Mouse (Mus musculus): ENCODE measurements around the gene Slc25a19.

Slc25a19 gene

GRCm38 (mm10) chr11:115618732-115619516 lies 9.2 kb downstream of the Slc25a19 start:
- no peak for DNase-seq (ENCODE audit: low spot score)

GRCm38 (mm10) chr11:115618001-115618400 lies 10.1 kb downstream of the Slc25a19 start:
- no peak for DNase-seq (ENCODE audit: low spot score)

GRCm38 (mm10) chr11:115616893-115617292 lies 11.2 kb downstream of the Slc25a19 start:
- no peak for DNase-seq (ENCODE audit: low spot score)

- DNase-seq (ENCODE audit: low spot score) = no peak
These were observed 11.7 kb downstream of the Slc25a19 start for GRCm38 (mm10) chr11:115616371-115616770.

GRCm38 (mm10) chr11:115615875-115616274 lies 12.2 kb downstream of the Slc25a19 start:
- no peak for DNase-seq (ENCODE audit: low spot score)

- DNase-seq (ENCODE audit: low spot score) = no peak
These were observed 12.8 kb downstream of the Slc25a19 start for GRCm38 (mm10) chr11:115615108-115615825.

GRCm38 (mm10) chr11:115614346-115615107 lies 13.6 kb downstream of the Slc25a19 start:
- DNase-seq (ENCODE audit: low spot score) = no peak

GRCm38 (mm10) chr11:115613138-115613945 lies 14.8 kb downstream of the Slc25a19 start:
- peak; percentile 55 for DNase-seq (ENCODE audit: low spot score)

GRCm38 (mm10) chr11:115612410-115613137 lies 15.5 kb downstream of the Slc25a19 start, which contains the start of gene Mif4gd:
Gene Mif4gd (minus strand): TSS chr11:115612969.
- DNase-seq (ENCODE audit: low spot score) = peak; percentile 95

- peak; percentile 86 for DNase-seq (ENCODE audit: low spot score)
These were observed 16.1 kb downstream of the Slc25a19 start for GRCm38 (mm10) chr11:115612059-115612409.

GRCm38 (mm10) chr11:115611173-115611572 lies 16.9 kb downstream of the Slc25a19 start:
- no peak for DNase-seq (ENCODE audit: low spot score)

GRCm38 (mm10) chr11:115609576-115609975 lies 18.5 kb downstream of the Slc25a19 start:
- no peak for DNase-seq (ENCODE audit: low spot score)

- no peak for DNase-seq (ENCODE audit: low spot score)
These were observed 19.4 kb downstream of the Slc25a19 start for GRCm38 (mm10) chr11:115608421-115609399.

- no peak for DNase-seq (ENCODE audit: low spot score)
These were observed 21.4 kb downstream of the Slc25a19 start for GRCm38 (mm10) chr11:115606733-115607132.

GRCm38 (mm10) chr11:115604304-115604696 lies 23.8 kb downstream of the Slc25a19 start:
- no peak for DNase-seq (ENCODE audit: low spot score)

GRCm38 (mm10) chr11:115603476-115604303 lies 24.4 kb downstream of the Slc25a19 start, which contains the start of the genes Mrps7 and Gga3:
Gene Mrps7 (plus strand): TSS chr11:115603925.
Gene Gga3 (minus strand): TSS chr11:115604051.
- DNase-seq (ENCODE audit: low spot score) = peak; percentile 93

- DNase-seq (ENCODE audit: low spot score) = no peak
These were observed 25.0 kb downstream of the Slc25a19 start for GRCm38 (mm10) chr11:115603128-115603475.

GRCm38 (mm10) chr11:115601174-115601573 lies 26.9 kb downstream of the Slc25a19 start:
- no peak for DNase-seq (ENCODE audit: low spot score)

GRCm38 (mm10) chr11:115600743-115601142 lies 27.4 kb downstream of the Slc25a19 start:
- no peak for DNase-seq (ENCODE audit: low spot score)

All from lung, postnatal 25 days (tissue).